Mouse (Mus musculus): ENCODE data around the gene Cog2. TPM values are rescaled to one million over a fixed set of nuclear protein-coding genes. Genes with fewer than 3 reads are reported as not detected.

Cog2 gene
- polyA plus RNA-seq, 1 experiment from 2014 or later = 31.4 TPM

DNA sequence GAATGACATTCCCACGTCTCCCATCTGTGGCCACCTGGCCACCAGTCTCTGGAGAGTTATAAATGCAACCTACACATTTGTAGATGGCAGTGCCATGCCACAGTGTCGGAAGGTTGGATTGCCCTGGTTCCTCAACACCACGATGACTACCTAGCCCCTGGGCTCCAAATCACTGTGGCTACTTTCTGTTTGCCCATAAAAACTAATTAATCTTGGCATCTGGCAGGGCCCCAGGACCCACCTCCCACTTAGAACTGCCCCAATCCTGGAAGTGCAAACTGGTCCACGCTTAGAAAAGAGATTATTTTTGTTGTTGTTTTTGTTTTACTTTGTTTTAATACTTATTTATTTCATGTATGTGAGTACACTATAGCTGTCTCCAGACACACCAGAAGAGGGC lies 24.3 kb upstream of the Cog2 start:
- Histone ChIP-seq H3K36me3 (no peaks in the 10 kb centered on the region), H3K4me2 (no peak overlapping the region), H3K9me3 (no peaks in the 10 kb centered on the region), H3K27ac (no peak overlapping the region), H3K9ac (no peak overlapping the region), H3K27me3 (replicated peaks) (no peaks in the 10 kb centered on the region), H3K4me3 (replicated peaks) (no peak overlapping the region), H3K4me1 (no peaks in the 10 kb centered on the region)
- no peak for ATAC-seq (ENCODE audit: insufficient read depth, low FRiP score, low read depth)
- 77% methylated on average over 4 of the region's 4 CpGs for WGBS

DNA sequence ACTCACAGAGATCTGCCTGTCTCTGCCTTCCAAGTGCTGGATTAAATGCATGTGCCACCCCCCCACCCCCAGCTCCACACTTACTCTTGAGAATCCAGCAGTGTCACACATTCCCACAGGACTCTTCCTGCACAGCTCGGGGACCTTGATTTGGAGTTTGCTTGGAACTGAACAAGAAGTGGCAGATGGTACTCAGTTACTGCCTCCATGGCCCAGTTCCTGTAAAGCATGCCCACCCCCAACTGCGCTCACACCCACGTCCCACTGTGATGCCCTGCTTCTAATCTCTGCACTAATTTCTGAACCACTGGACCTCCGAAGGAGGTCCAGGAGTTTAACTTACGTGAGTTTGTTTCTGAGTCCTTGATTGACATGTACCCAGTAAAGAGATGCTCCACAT lies 23.7 kb upstream of the Cog2 start:
- no peak overlapping the region for H3K9ac ChIP-seq
- H3K36me3 ChIP-seq = no peaks in the 10 kb centered on the region
- H3K9me3 ChIP-seq = no peaks in the 10 kb centered on the region
- 92% methylated on average over 5 of the region's 5 CpGs for WGBS
- H3K4me2 ChIP-seq = no peak overlapping the region
- H3K27me3 ChIP-seq (replicated peaks) = no peaks in the 10 kb centered on the region
- no peak overlapping the region for H3K27ac ChIP-seq
- ATAC-seq (ENCODE audit: insufficient read depth, low FRiP score, low read depth) = no peak
- no peaks in the 10 kb centered on the region for H3K4me1 ChIP-seq
- no peak overlapping the region for H3K4me3 ChIP-seq (replicated peaks)

DNA sequence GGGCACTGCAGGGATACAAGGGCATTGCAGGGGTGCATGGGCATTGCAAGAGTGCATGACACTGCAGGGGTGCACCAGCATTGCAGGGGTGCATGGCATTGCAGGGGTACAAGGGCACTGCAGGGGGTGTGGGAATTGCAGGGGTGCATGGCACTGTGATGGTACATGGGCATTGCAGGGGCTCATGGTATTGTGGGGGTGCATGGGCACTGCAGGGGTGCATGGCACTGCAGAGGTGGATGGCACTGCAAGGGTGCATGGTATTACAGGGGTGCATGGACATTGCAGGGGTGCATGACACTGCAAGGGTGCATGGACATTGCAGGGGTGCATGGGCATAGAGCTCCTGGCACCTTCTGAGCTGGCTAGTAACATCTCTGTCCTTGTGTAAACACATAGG lies 22.2 kb upstream of the Cog2 start:
- Histone ChIP-seq H3K36me3 (no peaks in the 10 kb centered on the region), H3K27me3 (replicated peaks) (no peaks in the 10 kb centered on the region), H3K4me1 (no peaks in the 10 kb centered on the region), H3K27ac (no peak overlapping the region), H3K4me3 (replicated peaks) (no peak overlapping the region), H3K9me3 (no peaks in the 10 kb centered on the region), H3K9ac (no peak overlapping the region), H3K4me2 (no peak overlapping the region)
- no peak for ATAC-seq (ENCODE audit: insufficient read depth, low FRiP score, low read depth)

DNA sequence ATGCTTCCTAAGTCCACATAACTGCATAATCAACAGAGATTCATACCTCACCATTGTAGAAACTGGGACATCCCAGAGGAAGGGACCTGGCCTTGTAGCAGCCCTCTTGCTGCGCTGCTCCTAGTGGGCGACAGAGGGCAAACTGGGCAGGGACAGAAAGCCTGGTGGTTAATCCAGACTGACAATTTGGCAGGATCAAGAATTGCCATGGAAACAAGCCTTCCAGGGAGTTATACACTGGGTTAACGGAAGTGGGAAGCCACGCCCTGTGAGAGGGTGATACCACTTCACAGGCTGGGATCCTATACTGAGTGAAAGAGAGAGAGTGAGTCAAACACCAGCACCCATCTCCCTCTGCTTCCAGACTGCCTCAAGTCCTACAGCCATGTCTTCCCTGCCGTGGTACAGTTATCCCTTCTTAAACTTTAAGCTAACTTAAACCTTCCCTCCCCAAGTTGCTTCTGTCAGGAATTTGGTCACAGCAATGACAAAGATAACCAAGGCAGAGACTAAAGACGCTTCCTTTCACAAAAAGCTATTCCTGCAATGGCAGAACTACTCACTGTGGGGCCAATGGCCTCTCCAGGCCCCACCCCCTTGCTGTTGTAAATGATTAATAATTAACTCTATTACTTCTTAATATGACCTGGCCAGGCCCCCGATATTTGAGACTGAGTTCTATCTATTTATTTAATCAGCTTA lies 21.2 kb upstream of the Cog2 start:
- Histone ChIP-seq H3K36me3 (no peaks in the 10 kb centered on the region), H3K27ac (no peak overlapping the region), H3K9ac (no peak overlapping the region), H3K9me3 (no peaks in the 10 kb centered on the region), H3K27me3 (replicated peaks) (no peaks in the 10 kb centered on the region), H3K4me3 (replicated peaks) (no peak overlapping the region), H3K4me1 (no peaks in the 10 kb centered on the region), H3K4me2 (no peak overlapping the region)
- 47% methylated on average over 7 of the region's 7 CpGs for WGBS
- no peak for ATAC-seq (ENCODE audit: insufficient read depth, low FRiP score, low read depth)

DNA sequence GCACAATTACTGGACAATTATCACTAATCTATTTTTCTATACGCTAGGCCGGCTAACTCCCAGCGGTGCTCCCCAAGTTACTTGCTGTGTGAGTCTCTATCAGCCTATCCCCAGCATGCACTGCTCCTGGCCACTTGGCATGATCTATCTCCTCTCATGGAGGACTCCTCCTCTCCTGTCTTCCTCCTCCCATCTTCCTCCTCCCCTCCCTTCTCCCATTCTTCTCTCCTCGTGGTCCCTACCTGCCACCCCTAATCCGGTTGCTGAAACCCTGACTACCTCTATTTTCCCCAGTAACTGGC lies 20.7 kb upstream of the Cog2 start:
- WGBS = 50% methylated on average over 5 of the region's 5 CpGs
- ATAC-seq (ENCODE audit: insufficient read depth, low FRiP score, low read depth) = no peak
- Histone ChIP-seq H3K4me2 (no peak overlapping the region), H3K4me1 (no peaks in the 10 kb centered on the region), H3K9me3 (no peaks in the 10 kb centered on the region), H3K36me3 (no peaks in the 10 kb centered on the region), H3K4me3 (replicated peaks) (no peak overlapping the region), H3K27ac (no peak overlapping the region), H3K9ac (no peak overlapping the region), H3K27me3 (replicated peaks) (no peaks in the 10 kb centered on the region)

DNA sequence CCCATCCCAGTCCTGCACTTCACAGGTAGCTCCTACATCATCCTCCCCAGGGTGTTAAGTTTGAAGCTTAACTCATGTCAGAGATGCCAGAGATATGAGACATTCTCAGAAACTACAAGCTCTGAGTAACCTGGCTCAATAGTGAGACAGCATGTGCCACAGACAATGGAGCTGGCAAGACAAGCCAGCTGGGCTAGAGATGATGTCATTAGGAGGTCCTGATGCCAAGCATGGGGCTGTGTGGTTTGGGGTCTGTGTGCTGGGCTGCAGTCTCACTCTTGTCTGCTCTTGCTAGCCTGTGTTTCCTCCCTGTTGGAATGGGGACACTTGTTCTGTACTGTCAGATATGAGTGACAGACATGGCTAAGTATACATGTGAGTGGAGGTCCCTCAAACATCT lies 14.9 kb upstream of the Cog2 start:
- Histone ChIP-seq H3K4me1 (no peaks in the 10 kb centered on the region), H3K4me3 (replicated peaks) (no peak overlapping the region), H3K9ac (no peak overlapping the region), H3K36me3 (no peaks in the 10 kb centered on the region), H3K4me2 (no peak overlapping the region), H3K9me3 (no peaks in the 10 kb centered on the region), H3K27me3 (replicated peaks) (no peaks in the 10 kb centered on the region), H3K27ac (no peak overlapping the region)
- ATAC-seq (ENCODE audit: insufficient read depth, low FRiP score, low read depth) = no peak

DNA sequence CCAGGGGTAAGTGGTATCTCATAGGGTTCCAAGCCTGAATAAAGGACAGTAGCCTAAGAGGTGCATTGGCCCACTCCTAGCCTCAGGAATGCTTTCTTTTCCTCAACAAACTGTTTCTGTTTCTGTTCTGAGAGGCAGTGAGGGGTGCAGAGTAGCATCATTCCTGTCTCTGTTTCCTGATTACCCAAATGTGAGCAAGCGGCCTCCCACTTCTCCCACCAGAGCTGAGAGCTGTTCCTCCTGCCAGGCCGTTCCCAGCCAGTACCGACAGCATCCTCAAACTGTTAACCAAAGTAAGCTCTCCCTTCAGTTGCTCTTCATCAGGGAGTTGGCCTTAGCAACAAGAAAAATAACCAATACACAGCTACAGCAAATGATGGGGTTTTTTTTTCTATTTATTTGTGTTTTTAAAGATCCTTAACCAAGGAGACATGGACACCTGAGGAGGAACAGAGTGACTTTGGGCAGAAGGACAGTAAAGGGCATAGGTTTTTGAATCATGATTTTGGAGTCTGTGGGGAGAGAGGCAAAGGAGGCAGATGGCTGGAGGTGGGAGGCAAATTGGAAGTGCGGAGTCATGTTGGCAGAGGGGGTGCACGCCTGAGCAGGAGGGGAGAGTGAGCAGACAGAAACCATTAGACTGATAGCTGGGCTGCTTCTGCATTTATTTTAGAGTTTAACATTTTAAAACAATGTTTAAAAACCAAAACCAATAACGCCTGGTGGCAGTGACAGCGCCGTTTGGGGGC lies 12.8 kb upstream of the Cog2 start:
- no peaks in the 10 kb centered on the region for H3K27me3 ChIP-seq (replicated peaks)
- ATAC-seq (ENCODE audit: insufficient read depth, low FRiP score, low read depth) = no peak
- WGBS = 70% methylated on average over 8 of the region's 8 CpGs
- H3K9me3 ChIP-seq = no peaks in the 10 kb centered on the region
- H3K36me3 ChIP-seq = no peaks in the 10 kb centered on the region
- H3K4me1 ChIP-seq = no peaks in the 10 kb centered on the region
- no peak overlapping the region for H3K27ac ChIP-seq
- H3K4me3 ChIP-seq (replicated peaks) = no peak overlapping the region
- H3K4me2 ChIP-seq = no peak overlapping the region
- no peak overlapping the region for H3K9ac ChIP-seq

DNA sequence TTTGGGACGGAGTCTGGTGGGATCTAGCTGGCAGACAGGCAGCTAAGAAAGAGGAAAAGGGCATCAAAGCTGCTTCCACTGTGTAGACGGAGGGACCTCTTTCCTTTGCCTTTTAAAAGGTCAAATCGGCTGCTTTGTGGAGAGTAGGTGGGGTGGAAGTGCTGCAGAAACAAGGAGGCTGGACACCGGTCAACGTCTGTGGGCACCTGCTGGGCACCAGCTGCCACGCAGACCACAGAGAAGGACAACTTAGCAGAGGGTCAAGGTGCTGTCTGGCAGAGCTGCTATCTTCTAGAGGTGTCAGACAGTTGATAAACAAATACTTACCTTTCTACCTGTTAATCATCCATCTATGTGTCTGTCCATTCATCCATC lies 12.3 kb upstream of the Cog2 start:
- H3K9ac ChIP-seq = no peak overlapping the region
- no peak overlapping the region for H3K4me2 ChIP-seq
- H3K36me3 ChIP-seq = no peaks in the 10 kb centered on the region
- H3K4me1 ChIP-seq = no peaks in the 10 kb centered on the region
- H3K27me3 ChIP-seq (replicated peaks) = no peaks in the 10 kb centered on the region
- H3K9me3 ChIP-seq = no peaks in the 10 kb centered on the region
- H3K4me3 ChIP-seq (replicated peaks) = no peak overlapping the region
- WGBS = 74% methylated on average over 6 of the region's 6 CpGs
- no peak for ATAC-seq (ENCODE audit: insufficient read depth, low FRiP score, low read depth)
- no peak overlapping the region for H3K27ac ChIP-seq

DNA sequence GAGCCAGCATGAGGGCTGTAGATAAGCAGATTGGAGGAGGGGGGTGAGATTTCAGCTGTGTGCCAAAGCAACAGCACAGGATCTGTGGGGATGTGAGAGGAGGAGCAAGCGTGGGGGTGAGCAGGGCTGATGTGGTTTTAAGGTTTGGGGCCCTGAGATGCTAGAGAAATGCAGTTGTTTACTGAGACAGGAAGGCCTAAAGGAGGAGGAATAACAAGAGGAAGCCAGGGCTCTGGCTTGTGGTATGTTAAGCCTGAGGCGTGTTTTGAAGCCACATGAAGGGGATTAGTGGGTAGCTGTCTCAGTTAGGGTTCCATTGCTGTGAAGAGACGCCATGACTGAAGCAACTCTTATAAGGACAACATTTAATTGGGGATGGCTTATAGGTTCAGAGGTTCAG lies 11.4 kb upstream of the Cog2 start:
- ATAC-seq (ENCODE audit: insufficient read depth, low FRiP score, low read depth) = no peak
- Histone ChIP-seq H3K36me3 (no peaks in the 10 kb centered on the region), H3K27ac (no peak overlapping the region), H3K9ac (no peak overlapping the region), H3K4me1 (no peaks in the 10 kb centered on the region), H3K27me3 (replicated peaks) (no peaks in the 10 kb centered on the region), H3K9me3 (no peaks in the 10 kb centered on the region), H3K4me3 (replicated peaks) (no peak overlapping the region), H3K4me2 (no peak overlapping the region)
- 67% methylated on average over 3 of the region's 3 CpGs for WGBS

DNA sequence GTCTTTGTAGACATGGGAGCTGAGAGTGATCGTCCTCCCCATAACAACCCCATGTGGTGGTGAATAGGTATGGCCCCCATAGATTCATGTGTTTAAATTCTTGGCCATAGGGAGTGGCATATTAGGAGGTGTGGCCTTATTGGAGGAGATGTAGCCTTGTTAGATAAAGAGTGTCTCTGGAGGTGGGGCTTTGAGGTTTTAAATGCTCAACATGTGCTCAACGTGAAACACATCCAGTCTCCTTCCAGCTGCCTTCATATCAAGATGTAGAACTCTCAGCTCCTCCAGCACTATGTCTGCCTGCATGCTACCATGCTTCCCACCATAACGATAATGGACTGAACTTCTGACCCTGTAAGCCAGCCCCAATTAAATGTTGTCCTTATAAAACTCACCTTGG lies 4.5 kb upstream of the Cog2 start:
- Histone ChIP-seq H3K9ac (no peak overlapping the region), H3K4me1 (no peaks in the 10 kb centered on the region), H3K27ac (no peak overlapping the region), H3K4me3 (replicated peaks) (no peak overlapping the region), H3K4me2 (no peak overlapping the region), H3K27me3 (replicated peaks) (no peaks in the 10 kb centered on the region), H3K36me3 (no peaks in the 10 kb centered on the region), H3K9me3 (no peaks in the 10 kb centered on the region)
- WGBS = 72% methylated on average over 3 of the region's 3 CpGs
- no peak for ATAC-seq (ENCODE audit: insufficient read depth, low FRiP score, low read depth)

DNA sequence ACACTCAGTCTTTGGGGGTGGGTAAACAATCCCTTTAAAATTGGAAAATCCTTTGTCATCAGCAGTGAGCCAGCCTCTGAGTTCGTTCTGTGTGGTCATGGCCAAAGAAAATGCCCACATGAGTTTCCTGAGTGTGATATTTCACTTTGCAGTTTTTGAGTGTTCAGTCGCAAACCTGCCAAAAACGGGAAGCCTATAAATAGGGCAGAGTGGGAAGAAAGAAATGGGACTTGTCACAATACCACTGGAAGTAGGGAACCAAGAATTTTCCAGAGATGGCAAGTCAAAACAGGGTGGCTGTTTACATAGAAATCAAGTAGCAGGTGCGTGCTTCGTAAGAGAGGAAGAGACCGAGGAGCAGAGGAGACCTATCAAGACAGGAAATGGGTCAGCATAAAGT lies 4.0 kb upstream of the Cog2 start:
- H3K9me3 ChIP-seq = no peaks in the 10 kb centered on the region
- no peaks in the 10 kb centered on the region for H3K27me3 ChIP-seq (replicated peaks)
- no peak overlapping the region for H3K9ac ChIP-seq
- H3K36me3 ChIP-seq = no peaks in the 10 kb centered on the region
- H3K27ac ChIP-seq = no peak overlapping the region
- H3K4me2 ChIP-seq = no peak overlapping the region
- no peak overlapping the region for H3K4me3 ChIP-seq (replicated peaks)
- WGBS = 70% methylated on average over 6 of the region's 6 CpGs
- H3K4me1 ChIP-seq = peaks cover 2% of the 10 kb centered on the region
- no peak for ATAC-seq (ENCODE audit: insufficient read depth, low FRiP score, low read depth)

DNA sequence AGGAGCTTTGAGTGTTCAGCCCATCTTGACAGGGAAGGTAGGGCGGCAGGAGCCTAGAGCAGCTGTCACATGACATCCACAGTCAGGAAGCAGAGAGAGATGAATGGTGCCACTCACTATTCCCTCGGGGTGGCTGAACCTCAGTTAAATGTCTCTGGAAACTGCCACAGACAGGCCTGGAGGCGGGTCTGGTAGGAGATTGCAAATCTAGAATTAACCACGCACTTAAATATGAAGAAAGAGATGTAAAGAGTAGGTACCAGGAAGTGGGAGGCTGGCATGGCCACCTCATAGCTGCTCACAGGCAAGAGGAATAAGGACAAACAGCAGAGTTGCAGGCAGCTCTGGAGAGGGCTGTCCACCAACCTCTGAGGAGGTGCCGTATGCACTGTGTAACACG lies 3.4 kb upstream of the Cog2 start:
- H3K4me3 ChIP-seq (replicated peaks) = no peak overlapping the region
- WGBS = 67% methylated on average over 6 of the region's 6 CpGs
- H3K4me2 ChIP-seq = no peak overlapping the region
- H3K27ac ChIP-seq = no peak overlapping the region
- no peaks in the 10 kb centered on the region for H3K9me3 ChIP-seq
- no peak overlapping the region for H3K9ac ChIP-seq
- peaks cover 8% of the 10 kb centered on the region for H3K4me1 ChIP-seq
- ATAC-seq (ENCODE audit: insufficient read depth, low FRiP score, low read depth) = no peak
- no peaks in the 10 kb centered on the region for H3K36me3 ChIP-seq
- no peaks in the 10 kb centered on the region for H3K27me3 ChIP-seq (replicated peaks)

DNA sequence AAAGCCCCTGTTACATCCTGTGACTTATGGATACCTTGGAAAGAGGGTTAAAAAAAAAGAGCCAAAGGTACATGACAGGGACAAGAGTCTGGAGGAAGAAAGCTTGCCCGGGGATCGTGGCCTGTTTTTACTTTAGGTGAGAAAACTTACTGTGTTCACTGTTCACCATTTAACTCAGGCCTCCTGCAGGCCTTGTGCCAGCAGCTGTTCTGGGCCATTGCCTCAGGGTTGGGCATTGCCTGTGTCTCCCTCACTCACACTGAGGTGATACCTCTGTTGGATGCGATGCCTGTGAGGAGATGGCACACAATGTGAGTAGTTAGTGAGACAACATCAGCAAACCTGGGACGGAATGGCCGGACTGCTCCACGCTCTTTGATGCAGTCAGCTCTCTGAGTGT lies 1.4 kb downstream of the Cog2 start:
- peak overlapping the region; percentile 79 for H3K4me2 ChIP-seq
- no peak overlapping the region for H3K9ac ChIP-seq
- H3K27ac ChIP-seq = no peak overlapping the region
- H3K27me3 ChIP-seq (replicated peaks) = no peaks in the 10 kb centered on the region
- no peak for ATAC-seq (ENCODE audit: insufficient read depth, low FRiP score, low read depth)
- peaks cover 13% of the 10 kb centered on the region for H3K4me1 ChIP-seq
- H3K4me3 ChIP-seq (replicated peaks) = peak overlapping the region; percentile 97
- peaks cover 15% of the 10 kb centered on the region for H3K36me3 ChIP-seq
- no peaks in the 10 kb centered on the region for H3K9me3 ChIP-seq
- 93% methylated on average over 6 of the region's 6 CpGs for WGBS

Data from stomach, embryonic 15.5 days (tissue).